Mouse (Mus musculus) ES-E14 (cell line): ENCODE measurements around the gene Ppp3ca. TPM values are rescaled to one million over a fixed set of nuclear protein-coding genes. Genes with fewer than 3 reads are reported as not detected.
A peak's percentile ranks its signal among the peaks of the same experiment; 100 is the strongest.

ENCODE experiments used
- DNase-seq: peaks from one replicate; pipeline ENCODE4 v3.0.0-alpha.2; 2013; ENCODE audit warnings: low read depth, low spot score
- H3K27ac ChIP-seq: 2 replicates; pipeline ENCODE4 v1.5.1; 2012; ENCODE audit warnings: low read depth, mild to moderate bottlenecking, low read length, moderate library complexity, mixed read lengths; ENCODE audit not compliant: poor library complexity, insufficient read depth, severe bottlenecking
- H3K36me3 ChIP-seq: 2 replicates; pipeline ENCODE4 v1.6.1; 2012; ENCODE audit warnings: mild to moderate bottlenecking, low read length, moderate library complexity, mixed read lengths; ENCODE audit not compliant: control insufficient read depth, poor library complexity, insufficient read depth, severe bottlenecking
- H3K4me1 ChIP-seq, 2 experiments: fragments of 150-350 bp in 1 of 2; sonication (generic) in 1 of 2; 2 replicates each; pipeline ENCODE4 v1.6.1; 2012; ENCODE audit warnings: low read length in 2 of 2, mild to moderate bottlenecking in 1 of 2, mixed read lengths in 1 of 2; ENCODE audit not compliant: control insufficient read depth in 2 of 2, insufficient read depth in 2 of 2, poor library complexity in 1 of 2
- H3K4me3 ChIP-seq, 2 experiments: fragments of 150-350 bp in 1 of 2; sonication (generic) in 1 of 2; 2 replicates each; pipeline ENCODE4 v1.5.1; 2012; ENCODE audit warnings: low read length in 2 of 2, low read depth in 1 of 2, mild to moderate bottlenecking in 1 of 2, mixed read lengths in 1 of 2; ENCODE audit not compliant: insufficient read depth in 1 of 2, poor library complexity in 1 of 2, severe bottlenecking in 1 of 2
- H3K9ac ChIP-seq: 2 replicates; pipeline ENCODE4 v1.6.1; 2012; ENCODE audit warnings: low read depth, mild to moderate bottlenecking, low read length, mixed read lengths; ENCODE audit not compliant: poor library complexity, insufficient read depth, severe bottlenecking
- H3K9me3 ChIP-seq: fragments of 150-350 bp; sonication (generic); 2 replicates; pipeline ENCODE4 v1.6.1; 2012; ENCODE audit warnings: low read depth, mild to moderate bottlenecking, low read length; ENCODE audit not compliant: control insufficient read depth, insufficient read depth
- CHD2 ChIP-seq: IDR thresholded peaks from 2 replicates; pipeline ENCODE4 v1.6.1; 2014; ENCODE audit warnings: mild to moderate bottlenecking, low read depth, low read length, inconsistent platforms
- HCFC1 ChIP-seq: IDR thresholded peaks from 2 replicates; pipeline ENCODE4 v1.6.1; 2012; ENCODE audit warnings: low read length, inconsistent platforms, borderline replicate concordance; ENCODE audit not compliant: insufficient read depth
- MAFK ChIP-seq: IDR thresholded peaks from 2 replicates; pipeline ENCODE4 v1.6.1; 2014; ENCODE audit warnings: mild to moderate bottlenecking, low read depth, low read length, inconsistent platforms; ENCODE audit not compliant: insufficient read depth
- ZC3H11A ChIP-seq: IDR thresholded peaks from 2 replicates; pipeline ENCODE4 v1.6.1; 2012; ENCODE audit warnings: low read depth, mild to moderate bottlenecking, inconsistent platforms, low read length, borderline replicate concordance
- ZNF384 ChIP-seq: IDR thresholded peaks from 2 replicates; pipeline ENCODE4 v1.6.1; 2012; ENCODE audit warnings: low read depth, low read length, inconsistent platforms
- in situ Hi-C, 2 experiments: fragments of 600-800 bp; cut with MboI; formaldehyde crosslinking; loops; one replicate each; pipeline ENCODE4 v1.15.1; 2025; ENCODE audit warnings: low sequenced_read_pairs in 2 of 2, inconsistent platforms in 1 of 2; ENCODE audit not compliant: unreplicated experiment in 2 of 2
- total RNA-seq: library from RNA; depleted of rRNA; stranded (reverse); fragments of 300-350 nt; gene quantifications from 2 replicates; pipeline ENCODE4 v1.2.3, GENCODE M21; 2012

Gene Ppp3ca
- total RNA-seq, 1 experiment: 25.6 TPM

GRCm38 (mm10) chr3:136756137-136756536 is 86.2 kb downstream of the Ppp3ca start:
- Histone ChIP-seq H3K4me1 (no peaks in the 10 kb centered on the region), H3K9me3 (no peaks in the 10 kb centered on the region), H3K9ac (no peak overlapping the region), H3K36me3 (no peaks in the 10 kb centered on the region), H3K27ac (no peak overlapping the region), H3K4me3 (no peak overlapping the region)
- TF ChIP-seq ZC3H11A (no peak), CHD2 (no peak), HCFC1 (no peak), MAFK (no peak), ZNF384 (no peak)
- in situ Hi-C loops: no loop called here
- no peak for DNase-seq

DNA sequence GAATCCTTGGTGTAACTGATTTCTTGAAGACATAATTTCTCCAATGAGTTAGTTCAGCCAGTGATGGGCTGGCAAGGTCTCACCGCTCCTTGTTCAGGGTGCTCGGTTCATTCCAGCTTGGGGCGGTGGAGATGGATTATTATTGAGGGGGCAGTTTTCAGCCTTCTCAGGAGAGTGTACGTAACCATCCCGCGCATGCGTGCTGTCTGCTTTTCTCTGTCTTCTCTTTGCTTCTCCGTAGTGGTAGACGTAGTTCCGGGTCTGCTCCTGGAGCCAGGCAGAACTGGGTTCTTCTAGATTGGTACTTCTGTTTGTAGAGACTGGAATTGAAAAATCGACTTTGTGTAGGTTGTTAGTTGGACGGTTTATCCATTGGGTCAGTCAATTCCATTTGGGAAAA is 89.5 kb downstream of the Ppp3ca start:
- in situ Hi-C loops: no loop called here
- Histone ChIP-seq H3K27ac (no peak overlapping the region), H3K9ac (no peak overlapping the region), H3K4me3 (0 out of 4 replicates have a peak overlapping the region, but pooled peaks of 1 of the 2 experiments have one; percentile 26), H3K4me1 (no peaks in the 10 kb centered on the region), H3K36me3 (no peaks in the 10 kb centered on the region), H3K9me3 (no peaks in the 10 kb centered on the region)
- no peak for TF ChIP-seq MAFK
- no peak for TF ChIP-seq ZC3H11A
- no peak for TF ChIP-seq HCFC1
- no peak for TF ChIP-seq ZNF384
- TF ChIP-seq CHD2: no peak
- no peak for DNase-seq

DNA sequence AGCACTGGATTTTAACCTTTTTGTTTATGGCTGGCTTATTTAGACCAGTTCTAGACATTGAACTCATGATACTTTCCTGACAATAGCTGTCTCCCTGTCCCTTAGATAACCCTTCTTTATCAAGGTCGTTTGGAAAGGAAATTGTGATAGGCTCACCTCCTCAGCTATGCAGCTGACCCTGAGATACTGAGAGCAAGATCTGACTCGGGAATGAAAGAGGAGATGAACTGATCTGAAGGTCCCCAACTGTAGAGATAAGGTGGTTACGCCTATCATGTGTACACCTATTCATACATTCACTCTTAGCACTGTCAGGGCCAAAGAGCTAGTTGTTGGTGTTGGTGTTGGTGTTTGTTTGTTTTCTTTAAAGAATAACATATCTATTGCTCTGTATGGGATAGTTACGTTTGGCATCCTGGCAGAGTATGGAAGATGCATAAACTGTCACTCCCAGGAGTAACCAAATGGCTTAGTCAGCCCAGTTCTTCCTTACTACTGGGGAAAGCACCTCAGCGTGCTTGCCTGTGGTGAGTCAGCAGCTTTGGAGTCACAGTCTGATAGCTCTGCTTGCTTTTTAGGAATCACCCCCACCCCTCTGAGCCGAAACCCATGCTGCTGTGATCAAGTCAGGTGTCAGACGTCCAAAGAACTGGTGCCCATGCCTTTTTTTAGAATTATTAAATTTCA is 91.5 kb downstream of the Ppp3ca start:
- TF ChIP-seq ZC3H11A (no peak), MAFK (0 out of 2 replicates have a peak, but pooled peaks have one; percentile 31)
- Histone ChIP-seq H3K4me1 (no peaks in the 10 kb centered on the region), H3K9me3 (no peaks in the 10 kb centered on the region), H3K4me3 (no peak overlapping the region), H3K9ac (no peak overlapping the region), H3K36me3 (no peaks in the 10 kb centered on the region), H3K27ac (no peak overlapping the region)
- in situ Hi-C loops: no loop called here
- no peak for DNase-seq

GRCm38 (mm10) chr3:136761979-136762341 is 92.0 kb downstream of the Ppp3ca start:
- TF ChIP-seq MAFK: no peak
- TF ChIP-seq HCFC1: no peak
- no peak for TF ChIP-seq ZC3H11A
- no peak for TF ChIP-seq CHD2
- TF ChIP-seq ZNF384: no peak
- in situ Hi-C loops: no loop called here
- no peak overlapping the region for H3K9ac ChIP-seq
- no peaks in the 10 kb centered on the region for H3K36me3 ChIP-seq
- no peaks in the 10 kb centered on the region for H3K9me3 ChIP-seq
- H3K4me1 ChIP-seq: no peaks in the 10 kb centered on the region
- DNase-seq: no peak
- H3K27ac ChIP-seq: no peak overlapping the region
- H3K4me3 ChIP-seq: no peak overlapping the region

- in situ Hi-C loops: no loop called here
- H3K4me3 ChIP-seq: no peak overlapping the region
- no peaks in the 10 kb centered on the region for H3K9me3 ChIP-seq
- DNase-seq: no peak
- H3K27ac ChIP-seq: no peak overlapping the region
- no peak overlapping the region for H3K9ac ChIP-seq
- TF ChIP-seq HCFC1: no peak
- no peak for TF ChIP-seq MAFK
- TF ChIP-seq CHD2: no peak
- no peak for TF ChIP-seq ZNF384
- TF ChIP-seq ZC3H11A: no peak
- peaks cover 0 to 2% of the 10 kb centered on the region in 2 experiments; a peak in 1 of 4 replicates for H3K4me1 ChIP-seq
- no peaks in the 10 kb centered on the region for H3K36me3 ChIP-seq
These were observed 93.9 kb downstream of the Ppp3ca start for GRCm38 (mm10) chr3:136763717-136764270.
